Mouse (Mus musculus) limb, embryonic 10.5 days (tissue): ENCODE measurements around the gene Rap1a. TPM values are rescaled to one million over a fixed set of nuclear protein-coding genes. Genes with fewer than 3 reads are reported as not detected.

Experiments used
- DNase-seq: peaks from one replicate; pipeline ENCODE4 v3.0.0-alpha.2; 2017; ENCODE audit warnings: low spot score
- H3K27ac ChIP-seq: fragments of 300-500 bp; sonication (generic); 2 replicates; pipeline ENCODE4 v1.5.1; 2016; ENCODE audit warnings: mild to moderate bottlenecking
- H3K27me3 ChIP-seq: fragments of 300-500 bp; sonication (generic); 2 replicates; pipeline ENCODE4 v1.6.1; 2016; ENCODE audit warnings: low read depth, mild to moderate bottlenecking; ENCODE audit not compliant: poor library complexity, severe bottlenecking
- H3K36me3 ChIP-seq: fragments of 300-500 bp; sonication (generic); 2 replicates; pipeline ENCODE4 v1.6.1; 2016; ENCODE audit warnings: mild to moderate bottlenecking, moderate library complexity
- H3K4me1 ChIP-seq: fragments of 300-500 bp; sonication (generic); 2 replicates; pipeline ENCODE4 v1.6.1; 2016
- H3K4me3 ChIP-seq: fragments of 300-500 bp; sonication (generic); 2 replicates; pipeline ENCODE4 v1.5.1; 2016; ENCODE audit warnings: mild to moderate bottlenecking, moderate library complexity
- H3K9me3 ChIP-seq: fragments of 300-500 bp; sonication (generic); replicated peaks from 2 replicates; pipeline ENCODE4 v1.6.1; 2016; ENCODE audit warnings: mild to moderate bottlenecking
- WGBS: fragments of 180-500 bp; shearing (Covaris S2); methylation state at CpG from one replicate; pipeline ENCODE4 v1.1.7; 2016; 5-methylcytosine and 5-hydroxymethylcytosine counted together
- polyA plus RNA-seq: library from polyadenylated mRNA; unstranded; fragments of >200 nt; fragmentation: Nextera tagmentation; extraction: Ambion mirVana; gene quantifications from 2 replicates; pipeline ENCODE4 v1.2.1, GENCODE M21; 2016

The Rap1a gene
- polyA plus RNA-seq, 1 experiment from 2014 or later: 71.6 TPM

GRCm38 (mm10) chr3:105770836-105771235 lies 30.3 kb downstream of the Rap1a start:
- H3K4me1 ChIP-seq: no peaks in the 10 kb centered on the region
- no peak for DNase-seq
- WGBS: 94% methylated on average over 1 of the region's 1 CpGs
- H3K4me3 ChIP-seq: no peak overlapping the region
- H3K27me3 ChIP-seq: no peaks in the 10 kb centered on the region
- H3K9me3 ChIP-seq: no peaks in the 10 kb centered on the region
- no peak overlapping the region for H3K27ac ChIP-seq
- H3K36me3 ChIP-seq: no peaks in the 10 kb centered on the region

- no peaks in the 10 kb centered on the region for H3K36me3 ChIP-seq
- H3K27me3 ChIP-seq: no peaks in the 10 kb centered on the region
- H3K4me3 ChIP-seq: no peak overlapping the region
- WGBS: 88% methylated on average over 2 of the region's 2 CpGs
- H3K27ac ChIP-seq: no peak overlapping the region
- H3K9me3 ChIP-seq: no peaks in the 10 kb centered on the region
- DNase-seq: no peak
- no peaks in the 10 kb centered on the region for H3K4me1 ChIP-seq
These were observed 31.8 kb downstream of the Rap1a start for GRCm38 (mm10) chr3:105769380-105769779.

- H3K27ac ChIP-seq: no peak overlapping the region
- WGBS: 86% methylated on average over 6 of the region's 6 CpGs
- DNase-seq: no peak
These were observed 32.6 kb downstream of the Rap1a start for GRCm38 (mm10) chr3:105768529-105768928.

GRCm38 (mm10) chr3:105763132-105763851 lies 37.8 kb downstream of the Rap1a start:
- 72% methylated on average over 4 of the region's 4 CpGs for WGBS
- no peak for DNase-seq

More at GRCm38 (mm10) chr3:105768529-105768928, 32.6 kb downstream of the Rap1a start:
- no peaks in the 10 kb centered on the region for H3K36me3 ChIP-seq
- no peaks in the 10 kb centered on the region for H3K27me3 ChIP-seq
- H3K4me3 ChIP-seq: no peak overlapping the region
- no peaks in the 10 kb centered on the region for H3K9me3 ChIP-seq
- H3K4me1 ChIP-seq: 0 out of 2 replicates have a peak, but pooled peaks cover under 1% of the 10 kb centered on the region

GRCm38 (mm10) chr3:105760063-105760462 lies 41.1 kb downstream of the Rap1a start:
- no peak for DNase-seq
- H3K4me3 ChIP-seq: no peak overlapping the region
- H3K36me3 ChIP-seq: no peaks in the 10 kb centered on the region
- WGBS: 98% methylated on average over 3 of the region's 3 CpGs
- 0 out of 2 replicates have a peak, but pooled peaks cover 2% of the 10 kb centered on the region for H3K4me1 ChIP-seq
- no peak overlapping the region for H3K27ac ChIP-seq
- no peaks in the 10 kb centered on the region for H3K27me3 ChIP-seq
- H3K9me3 ChIP-seq: no peaks in the 10 kb centered on the region

More at GRCm38 (mm10) chr3:105763132-105763851, 37.8 kb downstream of the Rap1a start:
- no peaks in the 10 kb centered on the region for H3K9me3 ChIP-seq
- H3K36me3 ChIP-seq: no peaks in the 10 kb centered on the region
- no peaks in the 10 kb centered on the region for H3K27me3 ChIP-seq
- H3K4me3 ChIP-seq: no peak overlapping the region
- 0 out of 2 replicates have a peak, but pooled peaks cover 2% of the 10 kb centered on the region for H3K4me1 ChIP-seq
- no peak overlapping the region for H3K27ac ChIP-seq

GRCm38 (mm10) chr3:105758658-105759057 lies 42.5 kb downstream of the Rap1a start:
- no peak overlapping the region for H3K4me3 ChIP-seq
- DNase-seq: no peak
- H3K27ac ChIP-seq: no peak overlapping the region
- H3K27me3 ChIP-seq: no peaks in the 10 kb centered on the region
- H3K36me3 ChIP-seq: no peaks in the 10 kb centered on the region
- H3K4me1 ChIP-seq: 0 out of 2 replicates have a peak, but pooled peaks cover 2% of the 10 kb centered on the region
- no peaks in the 10 kb centered on the region for H3K9me3 ChIP-seq
- 90% methylated on average over 4 of the region's 4 CpGs for WGBS

DNA sequence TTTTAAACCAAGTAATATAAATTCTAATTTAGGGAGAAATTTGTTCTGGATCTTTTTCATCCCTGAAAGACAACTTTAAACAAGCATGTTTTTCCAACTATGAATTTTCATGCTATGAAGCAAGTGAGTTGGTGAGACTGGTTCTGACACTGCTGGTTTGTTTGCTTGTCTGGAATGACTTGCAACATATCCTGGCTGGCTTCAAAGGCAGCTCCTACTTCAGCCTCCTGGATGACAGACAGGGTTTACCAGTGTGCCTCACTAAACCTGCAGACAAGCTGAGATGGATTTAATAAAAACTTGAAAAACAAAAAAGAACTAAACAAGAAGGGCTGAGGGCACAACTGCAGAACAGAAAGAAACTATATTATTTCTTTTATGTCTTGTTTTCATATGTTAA lies 43.0 kb downstream of the Rap1a start:
- H3K4me3 ChIP-seq: no peak overlapping the region
- H3K27me3 ChIP-seq: no peaks in the 10 kb centered on the region
- H3K27ac ChIP-seq: no peak overlapping the region
- no peaks in the 10 kb centered on the region for H3K36me3 ChIP-seq
- no peaks in the 10 kb centered on the region for H3K9me3 ChIP-seq
- H3K4me1 ChIP-seq: no peaks in the 10 kb centered on the region
- DNase-seq: no peak

DNA sequence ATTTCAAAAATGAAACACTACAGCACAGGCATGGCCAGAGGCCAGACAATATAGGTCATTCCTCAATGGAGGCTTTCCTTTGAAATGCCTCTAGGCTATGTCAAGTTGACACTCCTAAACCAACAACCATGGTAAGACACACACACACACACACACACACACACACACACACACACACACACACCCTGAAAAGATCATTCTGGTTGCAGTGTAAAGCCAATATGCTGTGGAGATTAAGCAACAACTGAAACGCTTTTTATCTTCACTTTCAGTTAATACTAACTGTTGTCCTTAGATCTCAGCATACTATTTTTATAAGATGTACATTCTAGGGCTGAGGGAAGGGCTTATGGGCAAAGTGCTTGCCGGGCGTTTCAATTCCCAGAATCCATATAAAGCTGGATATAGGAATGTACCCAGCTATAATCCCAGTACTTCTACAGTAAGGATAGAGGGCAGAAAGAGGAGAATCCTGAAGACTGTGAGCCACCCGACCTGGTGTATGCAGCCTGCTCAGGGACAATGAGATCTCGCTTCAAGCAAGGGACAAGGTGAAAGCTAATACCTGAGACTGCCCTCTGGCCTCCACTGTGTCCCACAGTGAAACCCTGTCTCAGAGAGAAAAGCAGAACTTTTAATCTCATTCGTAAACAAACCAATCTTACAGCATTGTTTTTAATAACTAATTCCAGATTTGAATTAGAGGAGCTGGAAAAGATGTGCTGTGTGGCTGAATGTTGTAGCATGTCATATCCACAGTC lies 43.6 kb downstream of the Rap1a start:
- Histone ChIP-seq H3K4me1 (no peaks in the 10 kb centered on the region), H3K27ac (no peak overlapping the region), H3K9me3 (no peaks in the 10 kb centered on the region), H3K36me3 (no peaks in the 10 kb centered on the region), H3K27me3 (no peaks in the 10 kb centered on the region), H3K4me3 (no peak overlapping the region)
- WGBS: 85% methylated on average over 6 of the region's 6 CpGs
- DNase-seq: no peak

DNA sequence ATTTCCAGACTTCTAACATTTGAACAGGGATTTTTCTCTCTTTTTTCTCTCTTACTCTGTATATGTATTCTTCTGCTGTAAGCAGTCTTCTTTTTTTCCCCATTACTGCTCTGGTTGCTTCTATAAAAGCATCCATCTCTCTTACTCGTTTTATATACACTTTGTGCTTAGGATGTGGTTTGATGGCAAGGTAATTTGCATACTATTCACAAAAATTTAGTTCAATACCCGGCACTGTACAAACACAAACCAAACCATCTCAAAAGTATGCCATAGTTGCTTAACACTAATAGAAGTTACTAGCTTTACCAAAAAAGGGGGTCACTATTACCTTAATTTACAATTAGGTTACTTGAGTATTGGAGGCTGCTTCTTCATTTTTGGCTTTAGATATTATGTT lies 44.6 kb downstream of the Rap1a start:
- H3K36me3 ChIP-seq: no peaks in the 10 kb centered on the region

DNA sequence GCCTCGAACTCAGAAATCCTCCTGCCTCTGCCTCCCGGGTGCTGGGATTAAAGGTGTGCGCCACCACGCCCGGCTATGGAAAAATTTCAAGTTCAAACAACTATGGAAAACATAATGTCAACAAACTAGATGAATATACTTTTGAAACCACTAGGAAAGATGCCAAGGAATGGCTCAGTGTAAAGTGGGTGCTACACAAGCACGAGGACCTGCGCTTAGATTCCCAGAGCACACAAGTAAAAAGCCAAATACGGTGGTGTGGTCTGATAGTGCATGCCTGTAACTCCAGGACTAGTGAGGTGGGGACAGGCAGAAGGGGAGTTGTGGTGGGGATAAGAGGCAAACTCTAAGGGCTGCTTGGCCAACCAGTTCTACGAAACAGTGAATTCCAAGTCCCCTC lies 46.0 kb downstream of the Rap1a start:
- DNase-seq: no peak
- Histone ChIP-seq H3K36me3 (no peaks in the 10 kb centered on the region), H3K9me3 (no peaks in the 10 kb centered on the region), H3K4me3 (no peak overlapping the region), H3K27me3 (no peaks in the 10 kb centered on the region), H3K27ac (no peak overlapping the region), H3K4me1 (no peaks in the 10 kb centered on the region)
- WGBS: 96% methylated on average over 9 of the region's 9 CpGs

More for the DNA sequence above, 44.6 kb downstream of the Rap1a start:
- Histone ChIP-seq H3K4me1 (no peaks in the 10 kb centered on the region), H3K4me3 (no peak overlapping the region), H3K27me3 (no peaks in the 10 kb centered on the region), H3K27ac (no peak overlapping the region), H3K9me3 (no peaks in the 10 kb centered on the region)
- DNase-seq: no peak
- WGBS: 87% methylated on average over 2 of the region's 2 CpGs

- no peak overlapping the region for H3K4me3 ChIP-seq
- WGBS: 93% methylated on average over 3 of the region's 3 CpGs
- H3K36me3 ChIP-seq: no peaks in the 10 kb centered on the region
- no peaks in the 10 kb centered on the region for H3K4me1 ChIP-seq
- no peak overlapping the region for H3K27ac ChIP-seq
- no peaks in the 10 kb centered on the region for H3K27me3 ChIP-seq
- DNase-seq: no peak
- H3K9me3 ChIP-seq: no peaks in the 10 kb centered on the region
These were observed 47.0 kb downstream of the Rap1a start for GRCm38 (mm10) chr3:105754184-105754583.

DNA sequence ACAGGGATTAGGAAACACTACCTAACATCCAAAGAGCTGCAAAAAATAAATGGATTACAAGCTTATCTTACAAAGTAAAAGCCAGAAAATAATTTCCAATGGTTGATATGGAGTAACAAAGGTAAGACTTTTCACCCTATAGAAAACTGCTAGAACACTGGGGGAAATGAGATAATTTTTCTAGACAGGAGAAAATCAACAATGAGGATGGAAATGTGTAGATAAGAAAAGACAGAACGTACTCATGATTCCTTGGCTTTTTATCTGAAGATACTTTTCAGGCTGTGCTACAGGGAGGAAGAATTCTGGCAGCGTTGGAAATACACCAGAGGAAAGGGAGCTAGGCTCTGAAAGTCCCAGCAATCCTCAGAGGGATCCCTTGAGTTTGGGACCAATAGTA lies 50.3 kb downstream of the Rap1a start:
- H3K9me3 ChIP-seq: no peaks in the 10 kb centered on the region
- no peak for DNase-seq
- no peak overlapping the region for H3K27ac ChIP-seq
- H3K4me1 ChIP-seq: no peaks in the 10 kb centered on the region
- H3K4me3 ChIP-seq: no peak overlapping the region
- WGBS: 90% methylated on average over 2 of the region's 2 CpGs
- peaks cover 4% of the 10 kb centered on the region for H3K36me3 ChIP-seq
- H3K27me3 ChIP-seq: no peaks in the 10 kb centered on the region

DNA sequence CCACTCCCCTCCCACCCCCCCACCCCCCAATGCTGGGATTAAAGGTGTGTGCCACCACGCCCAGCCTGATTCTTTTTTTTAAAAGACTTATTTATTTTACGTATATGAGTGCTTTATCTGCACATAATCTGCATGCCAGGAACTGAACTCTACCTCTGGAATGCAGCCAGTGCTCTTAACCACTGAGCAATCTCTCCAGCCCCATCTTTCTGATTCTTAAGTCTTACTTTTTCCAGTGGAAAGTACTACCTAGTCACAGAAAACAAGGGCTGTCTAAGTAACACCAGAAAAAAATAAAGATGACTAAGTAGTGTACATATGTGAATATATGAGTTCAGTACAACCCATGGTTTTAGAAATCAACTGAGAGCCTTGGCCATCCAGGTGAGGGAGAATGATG lies 54.6 kb downstream of the Rap1a start:
- Histone ChIP-seq H3K27ac (no peak overlapping the region), H3K9me3 (no peaks in the 10 kb centered on the region), H3K36me3 (peaks cover 4% of the 10 kb centered on the region), H3K27me3 (no peaks in the 10 kb centered on the region), H3K4me3 (no peak overlapping the region), H3K4me1 (no peaks in the 10 kb centered on the region)
- DNase-seq: no peak
- 92% methylated on average over 2 of the region's 2 CpGs for WGBS
